ENCODE assay signal across 8 mouse cellular contexts in genomic region chr17:70737424-70737823, GRCm38 (mm10).
DNase-seq lines count a peak whose midpoint lies in the region; ATAC-seq and TF ChIP-seq lines count a peak whose summit lies in the region.

No protein-coding gene starts in this region.

- H3K36me3 ChIP-seq in intestine, embryonic 16.5 days (ENCODE audit: control insufficient read depth, insufficient read depth, low read length): no peaks in the 10 kb centered on the region
- no peaks in the 10 kb centered on the region for H3K36me3 ChIP-seq in limb, embryonic 10.5 days
- H3K36me3 ChIP-seq in midbrain, embryonic 10.5 days: no peaks in the 10 kb centered on the region
- H3K36me3 ChIP-seq in testis, adult 2 months (ENCODE audit: control insufficient read depth, insufficient read depth, low read length): no peaks in the 10 kb centered on the region

- H3K27me3 ChIP-seq in intestine, embryonic 16.5 days (replicated peaks; ENCODE audit: control insufficient read depth, insufficient read depth, low read length): no peaks in the 10 kb centered on the region
- H3K27me3 ChIP-seq in limb, embryonic 10.5 days (ENCODE audit: low read depth, poor library complexity, severe bottlenecking): no peaks in the 10 kb centered on the region
- H3K27me3 ChIP-seq in midbrain, embryonic 10.5 days (ENCODE audit: low read depth, poor library complexity, severe bottlenecking): no peaks in the 10 kb centered on the region
- no peaks in the 10 kb centered on the region for H3K27me3 ChIP-seq in testis, adult 2 months (ENCODE audit: control insufficient read depth, insufficient read depth, low read length)

- peak overlapping the region; percentile 76 for H3K27ac ChIP-seq in intestine, embryonic 16.5 days (ENCODE audit: low read length)
- peak overlapping the region; percentile 85 for H3K27ac ChIP-seq in limb, embryonic 10.5 days
- peak overlapping the region; percentile 80 for H3K27ac ChIP-seq in midbrain, embryonic 10.5 days (replicated peaks)
- H3K27ac ChIP-seq in testis, adult 2 months (ENCODE audit: control insufficient read depth, insufficient read depth, low read depth, low read length): peak overlapping the region; percentile 59; the same call in 1 of the 2 replicates

- WGBS in intestine, embryonic 16.5 days: 3% methylated on average over 6 of the region's 6 CpGs
- 4% methylated on average over 6 of the region's 6 CpGs for WGBS in limb, embryonic 10.5 days
- 4% methylated on average over 6 of the region's 6 CpGs for WGBS in midbrain, embryonic 10.5 days

- peak; percentile 45 for ATAC-seq in granulocyte monocyte progenitor cell, adult 5-6 weeks (replicated peaks; ENCODE audit: poor library complexity, severe bottlenecking)
- ATAC-seq in intestine, embryonic 16.5 days: peak; percentile 78

- peak overlapping the region; percentile 6; the same call in 1 of the 2 replicates for H3K9ac ChIP-seq in intestine, embryonic 16.5 days (ENCODE audit: low read depth, low read length)

- peak; percentile 65 for DNase-seq in layer of hippocampus, adult 11-12 months (ENCODE audit: low spot score)
- no peak for DNase-seq in layer of hippocampus, adult 9-10 months (ENCODE audit: low spot score)
- DNase-seq in embryo, embryonic 11.5 days (ENCODE audit: low read depth, low spot score): peak; percentile 59
- peak; percentile 56 for DNase-seq in limb, embryonic 10.5 days (ENCODE audit: low spot score)
- peak; percentile 66 for DNase-seq in midbrain, embryonic 10.5 days (ENCODE audit: low spot score)

- no peaks in the 10 kb centered on the region for H3K9me3 ChIP-seq in intestine, embryonic 16.5 days (ENCODE audit: control insufficient read depth, low read length)
- H3K9me3 ChIP-seq in limb, embryonic 10.5 days (replicated peaks): no peaks in the 10 kb centered on the region
- no peaks in the 10 kb centered on the region for H3K9me3 ChIP-seq in midbrain, embryonic 10.5 days (replicated peaks)

- H3K4me2 ChIP-seq in intestine, embryonic 16.5 days (ENCODE audit: low read depth, low read length): peak overlapping the region; percentile 68

- peak; percentile 25; the same call in 1 of the 2 replicates for TF ChIP-seq CTCF in testis, adult 2 months (IDR thresholded peaks at IDR 0.05; ENCODE audit: control insufficient read depth, insufficient read depth, insufficient replicate concordance, low read depth, low read length)

- no peak for TF ChIP-seq POLR2A in testis, adult 2 months (IDR thresholded peaks at IDR 0.05; ENCODE audit: control insufficient read depth, low read depth, low read length)

- peak overlapping the region; percentile 31 for H3K4me3 ChIP-seq in intestine, embryonic 16.5 days (ENCODE audit: low read length)
- peak overlapping the region; percentile 44 for H3K4me3 ChIP-seq in limb, embryonic 10.5 days
- peak overlapping the region; percentile 45 for H3K4me3 ChIP-seq in midbrain, embryonic 10.5 days
- H3K4me3 ChIP-seq in testis, adult 2 months (ENCODE audit: control insufficient read depth, low read depth, low read length): no peak overlapping the region

- H3K4me1 ChIP-seq in intestine, embryonic 16.5 days (ENCODE audit: control insufficient read depth, insufficient read depth, low read length): peaks cover 14% of the 10 kb centered on the region
- H3K4me1 ChIP-seq in limb, embryonic 10.5 days: peaks cover 18% of the 10 kb centered on the region
- peaks cover 29% of the 10 kb centered on the region for H3K4me1 ChIP-seq in midbrain, embryonic 10.5 days
- peaks cover 7% of the 10 kb centered on the region for H3K4me1 ChIP-seq in testis, adult 2 months (ENCODE audit: control insufficient read depth, insufficient read depth, low read length)
